Mouse (Mus musculus): ENCODE data around the gene Scand1. TPM values are rescaled to one million over a fixed set of nuclear protein-coding genes. Genes with fewer than 3 reads are reported as not detected.

Scand1 gene
- total and polyA plus RNA-seq, 2 experiments from 2014 or later, result 132 to 377 TPM

DNA sequence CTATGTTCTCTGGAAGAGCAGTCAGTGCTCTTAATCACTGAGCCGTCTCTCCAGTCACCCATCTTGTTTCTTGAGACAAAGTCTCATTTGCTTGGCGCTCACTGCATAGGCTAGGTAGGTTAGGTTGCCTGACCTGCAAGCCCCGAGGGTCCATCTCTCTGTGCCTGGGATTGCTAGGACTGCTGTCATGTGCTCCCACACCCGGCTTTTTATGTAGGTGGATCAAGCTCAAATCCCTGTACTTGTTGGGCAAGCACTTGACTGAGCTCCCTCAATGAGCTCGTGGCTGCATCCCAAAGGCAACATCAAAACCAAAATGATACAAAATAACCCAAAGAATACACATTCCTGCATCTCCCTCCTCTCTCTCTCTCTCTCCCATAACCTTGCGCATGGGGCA lies 9.0 kb upstream of the Scand1 start:
- no peak overlapping the region for H3K4me2 ChIP-seq (ENCODE audit: low read depth, low read length)
- no peaks in the 10 kb centered on the region for H3K36me3 ChIP-seq (ENCODE audit: insufficient read depth, low read length)
- no peaks in the 10 kb centered on the region for H3K4me1 ChIP-seq (ENCODE audit: insufficient read depth, low read length)
- WGBS, result 91% methylated on average over 6 of the region's 6 CpGs
- no peak for TF ChIP-seq CTCF (IDR thresholded peaks at IDR 0.05; ENCODE audit: low read depth)
- H3K9me3 ChIP-seq (ENCODE audit: low read length), result no peaks in the 10 kb centered on the region
- DNase-seq (ENCODE audit: low spot score) (no peak), ATAC-seq (no peak)
- H3K27me3 ChIP-seq (ENCODE audit: insufficient read depth, low read length), result no peaks in the 10 kb centered on the region
- no peak overlapping the region for H3K9ac ChIP-seq (replicated peaks; ENCODE audit: low read length)
- no peak overlapping the region for H3K4me3 ChIP-seq (ENCODE audit: low read length)
- H3K27ac ChIP-seq, result no peak overlapping the region

DNA sequence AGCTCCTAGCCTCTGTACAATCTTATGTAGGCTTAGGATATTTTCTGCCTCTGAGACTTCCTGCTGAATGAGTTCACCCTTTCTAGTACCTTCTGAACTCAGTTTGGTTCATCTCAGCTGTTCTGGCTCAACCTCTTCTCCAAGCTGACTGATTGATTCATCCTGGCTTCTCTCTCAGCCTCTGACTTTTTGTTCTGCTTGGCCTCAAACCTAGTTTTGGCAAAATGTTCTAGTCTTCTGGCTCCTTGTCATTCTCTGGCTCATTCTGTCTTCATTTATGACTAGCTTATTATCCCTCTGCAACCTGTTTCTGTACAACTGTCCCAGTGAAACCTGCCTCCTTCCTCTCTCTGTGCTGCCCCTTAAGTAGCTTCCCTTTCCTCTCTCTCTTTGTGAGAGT lies 6.0 kb upstream of the Scand1 start:
- no peak for ATAC-seq
- Histone ChIP-seq H3K36me3 (ENCODE audit: insufficient read depth, low read length) (no peaks in the 10 kb centered on the region), H3K9me3 (ENCODE audit: low read length) (no peaks in the 10 kb centered on the region), H3K27ac (no peak overlapping the region), H3K9ac (replicated peaks; ENCODE audit: low read length) (no peak overlapping the region), H3K4me1 (ENCODE audit: insufficient read depth, low read length) (no peaks in the 10 kb centered on the region), H3K27me3 (ENCODE audit: insufficient read depth, low read length) (no peaks in the 10 kb centered on the region), H3K4me2 (ENCODE audit: low read depth, low read length) (no peak overlapping the region), H3K4me3 (ENCODE audit: low read length) (no peak overlapping the region)
- no peak for DNase-seq (ENCODE audit: low spot score)
- TF ChIP-seq CTCF (IDR thresholded peaks at IDR 0.05; ENCODE audit: low read depth), result no peak

DNA sequence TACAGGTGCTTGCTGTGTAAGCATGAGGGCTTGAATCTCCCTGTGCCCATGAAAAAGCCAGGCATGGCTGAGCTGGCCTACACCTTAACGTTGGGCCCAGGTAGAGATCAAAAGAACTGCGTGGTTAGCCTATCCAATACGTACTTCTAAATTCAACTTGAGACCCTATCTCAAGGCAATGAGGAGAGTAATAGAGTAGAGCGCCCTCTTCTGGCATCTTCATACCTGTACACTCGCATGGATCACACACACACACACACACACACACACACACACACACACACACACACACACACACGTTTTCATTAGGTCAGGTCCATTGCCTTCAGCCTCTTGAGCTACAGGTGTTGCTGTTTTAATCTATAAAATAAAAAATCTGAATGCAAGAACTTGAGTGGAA lies 2.3 kb upstream of the Scand1 start:
- Histone ChIP-seq H3K4me2 (ENCODE audit: low read depth, low read length) (no peak overlapping the region), H3K4me1 (ENCODE audit: insufficient read depth, low read length) (no peaks in the 10 kb centered on the region), H3K4me3 (ENCODE audit: low read length) (no peak overlapping the region), H3K9ac (replicated peaks; ENCODE audit: low read length) (no peak overlapping the region), H3K9me3 (ENCODE audit: low read length) (no peaks in the 10 kb centered on the region), H3K27me3 (ENCODE audit: insufficient read depth, low read length) (no peaks in the 10 kb centered on the region), H3K27ac (no peak overlapping the region), H3K36me3 (ENCODE audit: insufficient read depth, low read length) (no peaks in the 10 kb centered on the region)
- 95% methylated on average over 6 of the region's 6 CpGs for whole genome bisulfite sequencing
- ATAC-seq (no peak), DNase-seq (ENCODE audit: low spot score) (no peak)
- TF ChIP-seq CTCF (IDR thresholded peaks at IDR 0.05; ENCODE audit: low read depth), result no peak

GRCm38 (mm10) chr2:156313153-156313552 lies 649 bp upstream of the Scand1 start:
- H3K9me3 ChIP-seq (ENCODE audit: low read length), result no peaks in the 10 kb centered on the region
- no peak for DNase-seq (ENCODE audit: low spot score)
- peak overlapping the region; percentile 98; the same call in 1 of the 2 replicates for H3K27ac ChIP-seq
- H3K36me3 ChIP-seq (ENCODE audit: insufficient read depth, low read length), result no peaks in the 10 kb centered on the region
- 0 out of 2 replicates have a peak, but pooled peaks have one; percentile 11 for TF ChIP-seq CTCF (IDR thresholded peaks at IDR 0.05; ENCODE audit: low read depth)
- H3K27me3 ChIP-seq (ENCODE audit: insufficient read depth, low read length), result no peaks in the 10 kb centered on the region
- peak overlapping the region; percentile 78 for H3K4me3 ChIP-seq (ENCODE audit: low read length)
- peak overlapping the region; percentile 86; the same call in 1 of the 2 replicates for H3K9ac ChIP-seq (replicated peaks; ENCODE audit: low read length)
- H3K4me2 ChIP-seq (ENCODE audit: low read depth, low read length), result peak overlapping the region; percentile 79
- no peaks in the 10 kb centered on the region for H3K4me1 ChIP-seq (ENCODE audit: insufficient read depth, low read length)
- 54% methylated on average over 3 of the region's 3 CpGs for WGBS
- no peak for ATAC-seq

GRCm38 (mm10) chr2:156311841-156312291 lies 638 bp downstream of the Scand1 start:
- no peak for TF ChIP-seq CTCF (IDR thresholded peaks at IDR 0.05; ENCODE audit: low read depth)
- H3K27ac ChIP-seq, result peak overlapping the region; percentile 98
- no peaks in the 10 kb centered on the region for H3K9me3 ChIP-seq (ENCODE audit: low read length)
- H3K4me3 ChIP-seq (ENCODE audit: low read length), result peak overlapping the region; percentile 78
- peak overlapping the region; percentile 79 for H3K4me2 ChIP-seq (ENCODE audit: low read depth, low read length)
- 0 out of 2 replicates have a peak, but pooled peaks cover 4% of the 10 kb centered on the region for H3K36me3 ChIP-seq (ENCODE audit: insufficient read depth, low read length)
- ATAC-seq (peak; percentile 76), DNase-seq (ENCODE audit: low spot score) (no peak)
- 2% methylated on average over 53 of the region's 53 CpGs for WGBS
- peak overlapping the region; percentile 86 for H3K9ac ChIP-seq (replicated peaks; ENCODE audit: low read length)
- no peaks in the 10 kb centered on the region for H3K4me1 ChIP-seq (ENCODE audit: insufficient read depth, low read length)
- H3K27me3 ChIP-seq (ENCODE audit: insufficient read depth, low read length), result no peaks in the 10 kb centered on the region

- Histone ChIP-seq H3K4me3 (ENCODE audit: low read length) (peak overlapping the region; percentile 78), H3K9ac (replicated peaks; ENCODE audit: low read length) (peak overlapping the region; percentile 86), H3K27me3 (ENCODE audit: insufficient read depth, low read length) (no peaks in the 10 kb centered on the region), H3K4me2 (ENCODE audit: low read depth, low read length) (peak overlapping the region; percentile 79), H3K4me1 (ENCODE audit: insufficient read depth, low read length) (no peaks in the 10 kb centered on the region), H3K36me3 (ENCODE audit: insufficient read depth, low read length) (0 out of 2 replicates have a peak, but pooled peaks cover 4% of the 10 kb centered on the region), H3K9me3 (ENCODE audit: low read length) (no peaks in the 10 kb centered on the region), H3K27ac (peak overlapping the region; percentile 98)
- DNase-seq (ENCODE audit: low spot score), result peak; percentile 31
- ATAC-seq, result peak; percentile 1; the same call in 1 of the 2 replicates
- 18% methylated on average over 8 of the region's 8 CpGs for WGBS
- TF ChIP-seq CTCF (IDR thresholded peaks at IDR 0.05; ENCODE audit: low read depth), result no peak
Measured at GRCm38 (mm10) chr2:156311441-156311840, 1.1 kb downstream of the Scand1 start.

- 93% methylated on average over 5 of the region's 5 CpGs for WGBS
- Histone ChIP-seq H3K36me3 (ENCODE audit: insufficient read depth, low read length) (0 out of 2 replicates have a peak, but pooled peaks cover 4% of the 10 kb centered on the region), H3K27me3 (ENCODE audit: insufficient read depth, low read length) (no peaks in the 10 kb centered on the region), H3K9me3 (ENCODE audit: low read length) (no peaks in the 10 kb centered on the region), H3K27ac (no peak overlapping the region), H3K4me1 (ENCODE audit: insufficient read depth, low read length) (no peaks in the 10 kb centered on the region), H3K4me3 (ENCODE audit: low read length) (peak overlapping the region; percentile 78; the same call in 1 of the 2 replicates), H3K9ac (replicated peaks; ENCODE audit: low read length) (no peak overlapping the region), H3K4me2 (ENCODE audit: low read depth, low read length) (peak overlapping the region; percentile 79; the same call in 1 of the 2 replicates)
- no peak for DNase-seq (ENCODE audit: low spot score)
- ATAC-seq, result no peak
- no peak for TF ChIP-seq CTCF (IDR thresholded peaks at IDR 0.05; ENCODE audit: low read depth)
Measured at GRCm38 (mm10) chr2:156310945-156311344, 1.6 kb downstream of the Scand1 start.

Measured in hindbrain, postnatal 0 days (tissue).